Mouse (Mus musculus) liver, adult 2 months (tissue): ENCODE data around the gene Scn8a.

ENCODE experiments used
- CTCF ChIP-seq: fragments of 200-500 bp; IDR thresholded peaks from 2 replicates; pipeline ENCODE4 v1.5.1; 2011; ENCODE audit warnings: low read depth, low read length, control low read depth
- POLR2A ChIP-seq: fragments of 200-500 bp; IDR thresholded peaks from 2 replicates; pipeline ENCODE4 v1.6.1; 2011; ENCODE audit warnings: low read length, control low read depth; ENCODE audit not compliant: insufficient read depth; ENCODE audit errors: extremely low read depth

DNA sequence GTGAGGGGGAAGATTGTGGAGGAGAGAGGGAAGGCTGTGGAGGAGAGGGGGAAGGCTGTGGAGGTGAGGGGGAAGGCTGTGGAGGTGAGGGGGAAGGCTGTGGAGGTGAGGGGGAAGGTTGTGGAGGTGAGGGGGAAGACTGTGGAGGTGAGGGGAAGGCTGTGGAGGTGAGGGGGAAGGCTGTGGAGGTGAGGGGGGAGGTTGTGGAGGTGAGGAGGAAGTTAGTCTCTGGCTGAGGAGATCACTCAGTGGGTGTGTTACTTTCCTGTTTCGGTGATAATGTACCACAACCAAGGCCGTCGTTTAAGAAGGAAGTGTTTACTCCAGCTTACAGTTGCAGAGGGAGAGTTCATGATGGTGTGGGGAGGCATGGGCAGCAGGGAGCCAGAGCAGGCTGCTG is 12.1 kb upstream of the Scn8a start:
- TF ChIP-seq CTCF, result no peak
- no peak for TF ChIP-seq POLR2A
